Mouse (Mus musculus) cerebellum, adult 2 months (tissue): ENCODE data around the gene Rab24. TPM values are rescaled to one million over a fixed set of nuclear protein-coding genes. Genes with fewer than 3 reads are reported as not detected.

Experiments used
- DNase-seq, 2 experiments: peaks; one replicate each; pipeline ENCODE4 v3.0.0; 2021
- H3K27ac ChIP-seq: fragments of 200-500 bp; 2 replicates; pipeline ENCODE4 v1.5.1; 2012; ENCODE audit warnings: low read length, control low read depth, inconsistent platforms; ENCODE audit not compliant: insufficient read depth
- H3K27me3 ChIP-seq: fragments of 200-500 bp; 2 replicates; pipeline ENCODE4 v1.6.1; 2012; ENCODE audit warnings: inconsistent platforms, mild to moderate bottlenecking, low read length, moderate library complexity; ENCODE audit not compliant: control insufficient read depth, insufficient read depth
- H3K4me1 ChIP-seq: fragments of 200-500 bp; 2 replicates; pipeline ENCODE4 v1.6.1; 2011; ENCODE audit warnings: low read length; ENCODE audit not compliant: control insufficient read depth, insufficient read depth
- H3K4me3 ChIP-seq: fragments of 200-500 bp; replicated peaks from 2 replicates; pipeline ENCODE3; 2011; ENCODE audit warnings: mild to moderate bottlenecking, low read depth, low read length, control low read depth; ENCODE audit not compliant: insufficient read depth
- CTCF ChIP-seq: fragments of 200-500 bp; IDR thresholded peaks from 2 replicates; pipeline ENCODE4 v1.5.1; 2011; ENCODE audit warnings: low read depth, mild to moderate bottlenecking, control low read depth, low read length, moderate library complexity, borderline replicate concordance; ENCODE audit not compliant: insufficient read depth
- POLR2A ChIP-seq: fragments of 200-500 bp; IDR thresholded peaks from 2 replicates; pipeline ENCODE4 v1.6.1; 2011; ENCODE audit warnings: low read length, control low read depth, borderline replicate concordance; ENCODE audit not compliant: insufficient read depth
- WGBS: fragments of 180-500 bp; shearing (Covaris S2); methylation state at CpG from one replicate; pipeline ENCODE4 v1.1.7; 2018; 5-methylcytosine and 5-hydroxymethylcytosine counted together
- polyA plus RNA-seq: library from polyadenylated mRNA; depleted of rRNA; stranded (reverse); fragments of >200 nt; gene quantifications from 2 replicates; pipeline ENCODE4 v1.2.3, GENCODE M21; 2012

Rab24 gene
- polyA plus RNA-seq, 1 experiment: 148 TPM

DNA sequence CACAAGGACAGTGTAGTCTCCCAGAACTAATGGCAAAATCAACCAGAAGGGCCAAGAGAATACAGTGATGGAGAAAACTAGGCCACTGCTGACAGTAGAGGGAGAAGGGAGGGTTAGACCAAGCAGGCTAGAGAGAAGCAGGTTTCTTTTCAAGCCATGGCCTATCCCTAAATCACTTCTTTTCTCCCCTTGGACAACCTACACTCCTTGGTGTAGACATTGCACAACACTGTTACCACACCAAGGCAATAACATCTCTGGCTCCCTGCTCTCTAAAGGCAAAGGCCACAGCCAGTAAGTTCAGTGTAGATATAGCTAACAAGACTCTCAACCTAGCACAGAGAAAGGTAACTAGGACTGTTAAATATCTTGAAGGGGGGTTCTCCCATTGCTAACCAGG, 39.4 kb upstream of the Rab24 start:
- TF ChIP-seq CTCF (no peak), POLR2A (no peak)
- Histone ChIP-seq H3K4me1 (peaks cover 5% of the 10 kb centered on the region), H3K4me3 (no peak overlapping the region), H3K27me3 (no peaks in the 10 kb centered on the region), H3K27ac (no peak overlapping the region)
- no peak for DNase-seq

DNA sequence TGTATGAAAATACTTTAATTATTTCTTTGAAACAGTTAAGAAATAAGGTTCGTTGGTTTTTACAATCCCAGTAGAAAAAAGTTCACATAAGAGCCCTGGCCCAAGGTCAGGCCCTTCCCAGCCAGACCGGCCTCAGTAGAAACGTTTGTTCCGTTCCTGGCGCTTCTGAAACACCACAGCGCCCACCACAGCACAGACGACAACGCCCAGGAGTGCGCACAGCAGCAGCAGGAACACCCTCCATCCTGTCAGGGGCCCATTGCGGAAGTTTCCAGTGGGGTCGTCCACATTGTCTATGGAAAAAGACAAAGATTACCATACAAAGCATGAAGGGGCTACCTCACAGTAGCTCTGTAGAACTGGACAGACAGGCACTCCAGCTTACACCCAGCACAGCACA, 25.0 kb upstream of the Rab24 start:
- no peaks in the 10 kb centered on the region for H3K27me3 ChIP-seq
- 80% methylated on average over 11 of the region's 11 CpGs for WGBS
- H3K4me3 ChIP-seq: no peak overlapping the region
- no peak overlapping the region for H3K27ac ChIP-seq
- H3K4me1 ChIP-seq: no peaks in the 10 kb centered on the region
- no peak for TF ChIP-seq CTCF
- TF ChIP-seq POLR2A: no peak
- DNase-seq: no peak

DNA sequence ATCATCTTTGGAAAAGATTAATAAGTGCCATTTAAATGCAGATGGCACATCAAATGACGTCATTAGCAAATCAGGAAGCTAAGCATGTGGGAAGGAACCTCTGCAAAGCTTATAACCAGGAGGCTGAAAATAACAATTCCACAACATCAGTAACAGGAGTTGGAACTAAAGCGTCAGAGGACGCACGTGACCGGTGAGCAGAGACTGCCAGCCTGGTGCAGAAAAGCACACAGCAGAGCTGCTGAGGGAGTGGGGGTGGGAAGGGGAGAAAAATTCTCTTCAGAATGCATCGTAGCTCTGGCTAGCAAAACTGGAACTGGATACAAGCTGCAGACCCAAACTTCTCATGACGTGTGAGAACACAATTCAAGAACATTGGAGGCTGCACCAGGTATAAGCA, 22.5 kb upstream of the Rab24 start:
- H3K4me3 ChIP-seq: no peak overlapping the region
- no peaks in the 10 kb centered on the region for H3K4me1 ChIP-seq
- DNase-seq: no peak
- TF ChIP-seq POLR2A (no peak), CTCF (no peak)
- no peak overlapping the region for H3K27ac ChIP-seq
- H3K27me3 ChIP-seq: no peaks in the 10 kb centered on the region
- 89% methylated on average over 7 of the region's 7 CpGs for WGBS

DNA sequence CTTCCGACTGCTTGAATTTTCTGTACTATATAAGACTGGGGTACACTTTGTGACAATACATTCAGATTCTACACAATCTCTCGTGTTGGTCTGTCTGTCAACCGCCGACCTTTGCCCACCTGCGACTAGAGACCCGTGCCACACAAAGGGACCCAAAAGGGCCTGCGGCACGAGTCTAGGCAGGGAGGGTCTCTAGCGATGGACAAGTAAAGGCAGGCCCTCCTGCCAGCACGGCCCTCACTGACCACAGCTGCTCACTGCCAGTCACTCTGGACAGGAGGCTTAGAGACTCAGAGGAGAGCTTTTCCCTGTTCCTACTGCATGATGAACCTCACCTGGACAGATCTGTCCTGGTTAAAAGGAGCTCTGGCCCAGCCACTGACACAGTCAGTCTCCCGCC, 20.7 kb upstream of the Rab24 start:
- 45% methylated on average over 11 of the region's 11 CpGs for WGBS
- TF ChIP-seq POLR2A (no peak), CTCF (no peak)

DNA sequence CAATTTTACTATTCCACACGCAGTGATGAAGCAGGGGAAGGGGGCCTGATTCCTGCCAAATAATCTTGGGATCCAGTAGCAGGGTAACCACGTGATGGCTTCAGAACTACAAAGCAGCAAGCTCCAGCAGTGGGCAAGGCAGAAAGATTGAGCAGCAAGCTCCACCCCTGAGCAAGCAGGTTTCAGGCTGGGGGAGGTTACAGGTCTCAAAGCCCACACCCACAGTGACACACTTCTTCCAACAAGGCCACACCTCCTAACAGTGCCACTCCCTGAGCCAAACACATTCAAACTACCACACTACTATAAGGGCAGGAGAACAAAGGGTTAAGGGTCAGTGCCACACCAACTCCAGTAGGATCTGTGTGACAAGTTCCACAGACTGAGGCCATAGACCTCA, 17.5 kb upstream of the Rab24 start:
- peaks cover 3% of the 10 kb centered on the region; the same call in 1 of the 2 replicates for H3K4me1 ChIP-seq
- no peak overlapping the region for H3K27ac ChIP-seq
- H3K27me3 ChIP-seq: no peaks in the 10 kb centered on the region
- 9% methylated on average over 2 of the region's 2 CpGs for WGBS
- H3K4me3 ChIP-seq: no peak overlapping the region
- no peak for TF ChIP-seq CTCF
- TF ChIP-seq POLR2A: no peak
- DNase-seq: no peak

More for the DNA sequence above, 20.7 kb upstream of the Rab24 start:
- DNase-seq: no peak
- Histone ChIP-seq H3K27me3 (no peaks in the 10 kb centered on the region), H3K4me3 (no peak overlapping the region), H3K4me1 (peaks cover 3% of the 10 kb centered on the region; the same call in 1 of the 2 replicates), H3K27ac (no peak overlapping the region)

DNA sequence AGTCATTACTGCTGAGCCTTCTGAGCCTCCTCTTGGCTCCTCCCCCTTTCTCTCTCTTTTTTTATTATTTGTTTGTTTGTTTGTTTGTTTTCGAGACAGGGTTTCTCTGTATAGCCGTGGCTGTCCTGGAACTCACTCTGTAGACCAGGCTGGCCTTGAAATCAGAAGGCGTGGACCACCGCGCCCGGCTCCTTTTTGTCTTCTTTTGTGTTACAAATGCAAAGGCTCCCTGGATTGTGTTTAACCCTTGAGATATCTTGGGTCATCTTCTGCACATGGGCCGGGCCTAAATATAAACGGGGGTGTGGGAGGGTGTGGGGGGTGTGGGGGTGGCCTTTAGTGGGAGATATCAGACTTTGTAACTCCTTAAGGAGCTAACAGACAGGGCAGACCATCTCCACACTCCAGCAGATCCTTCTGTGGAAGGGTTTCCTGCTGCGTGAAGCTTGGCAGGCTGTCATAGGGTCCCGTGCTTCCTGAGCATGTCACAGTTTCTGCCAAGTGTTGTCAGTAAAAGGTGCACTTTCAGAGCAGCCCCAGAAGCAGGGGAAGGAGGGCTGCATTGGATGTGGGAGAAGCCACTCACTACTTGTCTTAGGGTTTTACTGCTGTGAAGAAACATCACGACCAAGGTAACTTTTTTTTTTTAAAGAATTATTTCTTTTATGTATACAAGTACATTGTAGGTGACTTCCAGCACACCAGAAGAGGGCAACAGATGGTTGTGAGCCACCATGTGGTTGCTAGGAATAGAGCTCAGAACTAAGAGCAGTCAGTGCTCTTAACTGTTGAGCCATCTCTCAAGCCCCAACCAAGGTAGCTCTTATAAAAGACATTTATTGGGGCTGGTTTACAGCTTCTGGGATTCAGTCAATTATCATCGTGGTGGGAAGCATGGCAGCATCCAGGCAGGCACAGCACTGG, 16.6 kb upstream of the Rab24 start:
- TF ChIP-seq POLR2A: no peak
- TF ChIP-seq CTCF: no peak
- no peak for DNase-seq
- Histone ChIP-seq H3K27ac (no peak overlapping the region), H3K4me1 (peaks cover 3% of the 10 kb centered on the region; the same call in 1 of the 2 replicates), H3K27me3 (no peaks in the 10 kb centered on the region), H3K4me3 (no peak overlapping the region)
- WGBS: 25% methylated on average over 12 of the region's 12 CpGs

DNA sequence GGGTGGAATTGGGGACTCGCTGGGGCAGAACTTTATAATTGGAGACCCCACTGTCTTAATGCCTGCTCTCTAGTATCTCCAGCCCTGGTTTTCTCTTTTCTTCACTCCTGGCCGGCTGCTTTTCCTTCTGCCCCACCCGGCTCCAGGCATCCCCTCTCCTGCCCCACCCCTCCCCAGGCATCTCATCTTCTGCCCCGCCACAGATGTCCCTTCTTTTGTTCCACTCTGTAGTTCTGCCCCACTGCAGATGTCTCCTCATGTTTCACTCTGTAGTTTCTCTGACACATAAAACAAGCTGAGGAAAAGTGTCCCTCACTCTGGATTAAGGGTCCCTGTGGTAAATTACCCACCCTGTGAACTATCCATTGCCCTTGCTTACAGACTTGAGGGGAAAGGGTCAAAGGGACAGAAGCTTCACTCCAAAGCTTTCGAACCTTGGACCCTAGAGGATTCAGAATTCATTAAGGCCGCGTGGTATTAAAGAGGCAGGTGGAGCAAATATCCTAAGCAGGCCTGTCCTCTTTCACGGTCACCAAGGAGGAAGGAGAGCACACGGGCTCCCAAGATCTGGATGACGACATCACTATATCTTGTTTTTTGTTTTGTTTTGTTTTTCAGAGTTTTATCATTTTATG, 15.7 kb upstream of the Rab24 start:
- TF ChIP-seq CTCF (no peak), POLR2A (no peak)
- Histone ChIP-seq H3K4me1 (peaks cover 3% of the 10 kb centered on the region; the same call in 1 of the 2 replicates), H3K27me3 (no peaks in the 10 kb centered on the region), H3K4me3 (no peak overlapping the region), H3K27ac (no peak overlapping the region)
- 57% methylated on average over 10 of the region's 10 CpGs for WGBS
- no peak for DNase-seq

DNA sequence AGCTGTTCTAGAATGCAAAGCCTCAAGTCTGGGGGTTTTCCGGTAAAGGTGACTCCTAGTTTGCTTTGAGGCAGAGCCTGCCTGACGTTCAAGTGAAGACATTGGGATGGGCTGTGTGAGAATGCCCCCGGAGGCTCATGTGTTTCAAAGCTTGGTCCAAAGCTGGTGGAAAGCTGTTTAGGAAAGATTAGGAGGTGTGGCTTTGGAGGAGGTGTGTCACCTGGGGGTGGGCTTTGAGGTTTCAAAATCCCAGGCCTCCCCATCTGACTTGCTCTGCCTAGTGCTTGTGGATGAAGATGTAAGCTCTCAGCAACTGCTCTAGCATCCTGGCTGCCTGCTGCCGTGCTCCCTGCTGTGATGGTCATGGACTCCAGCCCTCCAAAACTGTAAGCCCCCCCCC, 14.0 kb upstream of the Rab24 start:
- WGBS: 89% methylated on average over 4 of the region's 4 CpGs
- H3K27ac ChIP-seq: no peak overlapping the region
- H3K4me3 ChIP-seq: no peak overlapping the region
- peaks cover 3% of the 10 kb centered on the region; the same call in 1 of the 2 replicates for H3K4me1 ChIP-seq
- TF ChIP-seq CTCF (no peak), POLR2A (no peak)
- no peak for DNase-seq
- H3K27me3 ChIP-seq: no peaks in the 10 kb centered on the region
